Mouse (Mus musculus): ENCODE measurements around the gene Prok2. TPM values are rescaled to one million over a fixed set of nuclear protein-coding genes. Genes with fewer than 3 reads are reported as not detected.
A peak's percentile ranks its signal among the peaks of the same experiment; 100 is the strongest.

Gene Prok2
- not detected for total RNA-seq (2022)

GRCm38 (mm10) chr6:99725971-99726561, at the start of gene Prok2:
Gene Prok2 (minus strand): TSS chr6:99726392.
- no peak for DNase-seq (ENCODE audit: low spot score)

DNA sequence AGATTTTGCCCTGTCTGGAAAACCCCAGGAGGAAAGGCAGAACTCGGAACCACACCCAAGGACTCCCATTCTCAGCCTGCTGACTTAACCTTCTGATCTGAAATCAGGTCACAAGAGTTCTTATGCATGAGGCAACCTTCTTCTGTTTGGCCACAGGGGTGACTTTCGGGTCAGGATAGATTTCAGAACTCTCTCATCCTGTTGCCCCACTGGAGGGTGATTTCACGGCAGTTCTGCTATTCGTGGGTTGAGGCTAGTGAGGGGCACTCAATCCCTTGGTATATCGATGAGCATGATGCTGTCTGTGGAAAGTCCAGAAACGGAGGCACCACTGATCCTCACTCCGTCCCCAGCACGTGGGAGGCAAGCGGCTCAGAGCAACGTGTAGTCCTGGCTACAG, 48.5 kb upstream of the Prok2 start:
- DNase-seq (ENCODE audit: low spot score) = no peak

DNA sequence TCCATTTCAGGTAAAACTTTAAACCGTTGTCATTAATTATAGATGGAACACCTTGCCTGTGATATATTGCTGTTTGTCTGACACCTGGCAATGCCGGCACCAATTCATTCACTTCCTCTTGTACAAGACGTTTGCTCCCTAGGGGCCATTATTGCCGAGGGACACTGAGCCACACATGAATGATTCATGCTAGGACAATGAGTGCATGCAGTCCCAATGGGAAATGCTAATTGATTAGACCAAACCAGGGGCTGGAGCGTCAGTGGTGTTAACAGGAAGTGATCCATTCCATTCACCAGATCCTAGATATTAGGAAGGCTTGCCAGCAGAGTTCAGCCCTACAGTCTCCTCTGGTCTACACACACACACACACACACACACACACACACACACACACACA, 42.3 kb upstream of the Prok2 start:
- DNase-seq (ENCODE audit: low spot score) = no peak

DNA sequence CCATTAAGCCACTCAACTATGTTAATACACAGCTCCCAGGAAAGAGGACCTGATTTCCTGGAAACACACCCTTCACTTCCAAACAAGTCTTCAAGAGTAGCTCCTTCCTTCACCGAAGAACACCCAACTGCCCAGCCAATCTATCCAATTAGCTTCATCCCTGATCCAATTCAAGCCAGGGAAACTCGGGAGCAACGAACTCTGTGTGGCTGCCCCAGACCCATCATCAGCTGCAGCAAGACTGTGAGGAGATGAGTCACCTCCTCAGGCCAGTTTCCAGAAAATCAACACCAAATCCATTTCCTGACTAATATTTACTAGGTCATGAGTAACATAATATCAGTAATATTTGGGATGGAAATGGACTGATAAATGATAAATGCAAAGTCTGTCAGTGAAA, 38.7 kb upstream of the Prok2 start:
- DNase-seq (ENCODE audit: low spot score) = no peak

GRCm38 (mm10) chr6:99762069-99762985, 36.1 kb upstream of the Prok2 start:
- no peak for DNase-seq (ENCODE audit: low spot score)

DNA sequence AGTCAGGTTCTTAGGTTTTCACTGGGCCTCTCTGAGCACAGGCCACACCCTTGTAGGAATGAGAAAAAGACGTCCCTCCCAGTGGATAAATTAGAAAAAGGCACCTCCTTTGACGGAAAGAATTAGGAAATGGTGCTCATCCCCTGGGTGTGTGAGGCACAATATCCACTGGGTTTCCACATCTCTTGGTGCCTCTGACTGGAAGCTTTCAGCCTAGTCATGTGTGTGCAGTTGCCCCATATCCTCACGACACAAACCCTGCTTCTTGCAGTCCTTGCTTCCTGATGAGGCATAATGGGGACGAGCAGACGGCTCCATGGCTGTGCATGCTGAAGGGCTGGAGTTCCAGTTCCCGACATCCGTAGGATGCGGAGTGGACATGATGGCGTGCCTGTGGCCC, 29.9 kb upstream of the Prok2 start:
- no peak for DNase-seq (ENCODE audit: low spot score)

DNA sequence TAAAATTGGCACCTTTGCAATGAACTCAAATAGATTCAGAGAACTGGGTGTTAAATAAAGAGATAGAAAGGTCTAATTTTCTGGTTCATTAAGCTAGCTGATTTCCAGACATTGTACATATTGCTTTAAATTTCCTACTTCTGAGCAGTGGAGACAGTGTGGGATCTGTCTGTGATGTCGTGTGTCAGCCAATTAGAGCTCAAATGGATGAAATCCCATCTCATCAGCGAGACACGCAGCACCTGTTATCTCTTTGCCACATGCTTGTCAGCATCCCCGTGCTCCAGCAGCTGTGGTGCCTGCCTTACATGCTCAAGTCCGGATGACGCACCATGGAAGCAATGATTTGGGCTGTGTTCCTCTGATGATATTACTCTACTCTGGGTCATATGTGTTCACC, 25.1 kb upstream of the Prok2 start:
- DNase-seq (ENCODE audit: low spot score) = no peak

- no peak for DNase-seq (ENCODE audit: low spot score)
Observed at GRCm38 (mm10) chr6:99746275-99746674, 20.1 kb upstream of the Prok2 start.

- DNase-seq (ENCODE audit: low spot score) = no peak
Observed at GRCm38 (mm10) chr6:99742866-99743265, 16.7 kb upstream of the Prok2 start.

GRCm38 (mm10) chr6:99734666-99735065, 8.5 kb upstream of the Prok2 start:
- DNase-seq (ENCODE audit: low spot score) = peak; percentile 26

GRCm38 (mm10) chr6:99732673-99733072, 6.5 kb upstream of the Prok2 start:
- DNase-seq (ENCODE audit: low spot score) = no peak

- no peak for DNase-seq (ENCODE audit: low spot score)
Observed at GRCm38 (mm10) chr6:99731926-99732325, 5.7 kb upstream of the Prok2 start.

GRCm38 (mm10) chr6:99729853-99730252, 3.7 kb upstream of the Prok2 start:
- no peak for DNase-seq (ENCODE audit: low spot score)

DNA sequence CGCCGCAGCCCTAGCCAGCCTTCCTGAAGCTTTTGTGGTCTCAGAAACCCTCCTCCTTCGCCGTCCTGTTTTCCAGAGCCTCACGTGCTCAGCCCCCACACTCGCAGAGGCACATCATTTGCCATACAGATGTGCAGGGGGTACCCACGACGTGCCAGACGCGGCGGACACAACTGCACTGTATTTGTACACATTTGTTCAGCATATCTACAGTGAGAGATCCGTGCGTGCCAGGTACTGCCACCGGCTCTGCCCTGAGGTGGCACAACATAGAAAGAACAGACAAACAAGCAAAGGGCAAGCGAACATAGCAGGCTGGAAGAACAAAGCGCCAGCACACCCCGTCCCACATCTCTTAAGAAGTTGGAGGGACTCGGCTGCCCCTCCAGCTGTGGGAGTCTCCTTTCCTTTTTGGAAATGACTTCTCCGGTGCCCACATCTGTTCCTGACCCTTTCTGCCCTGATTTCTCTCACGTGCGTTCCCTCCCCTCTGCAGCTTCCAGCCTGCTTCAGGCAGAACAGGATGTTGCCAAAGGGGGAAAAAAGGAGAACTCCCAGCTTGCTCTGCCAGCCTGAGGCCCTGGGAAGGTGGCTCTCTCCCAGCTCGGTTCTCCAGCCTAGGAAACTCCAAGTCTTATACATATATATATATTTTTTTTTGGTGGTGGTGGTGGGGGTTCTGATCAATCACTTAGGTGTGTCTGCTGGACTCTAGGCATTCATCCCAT, 548 bp upstream of the Prok2 start:
- no peak for DNase-seq (ENCODE audit: low spot score)

GRCm38 (mm10) chr6:99722390-99722789, 3.8 kb downstream of the Prok2 start:
- DNase-seq (ENCODE audit: low spot score) = no peak

DNA sequence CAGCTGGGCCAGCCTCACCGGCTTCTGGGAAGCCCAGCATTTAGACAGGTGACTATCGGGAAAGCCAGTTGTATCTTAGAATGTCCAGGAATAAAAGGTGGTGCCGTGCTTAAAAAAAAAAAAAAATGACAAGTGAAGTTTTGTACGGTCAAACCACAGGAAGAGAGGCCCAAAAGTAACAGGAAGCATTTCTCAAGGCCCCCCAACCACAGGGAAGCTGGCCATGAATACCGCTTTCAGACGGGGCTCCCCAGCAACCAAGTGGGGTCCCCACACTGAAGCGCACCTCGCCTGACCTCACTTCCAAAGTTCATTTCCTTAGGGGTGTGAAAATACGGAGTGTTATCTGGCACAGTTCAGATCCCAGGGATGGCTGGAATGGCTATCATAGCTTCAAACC, 5.2 kb downstream of the Prok2 start:
- DNase-seq (ENCODE audit: low spot score) = no peak

DNA sequence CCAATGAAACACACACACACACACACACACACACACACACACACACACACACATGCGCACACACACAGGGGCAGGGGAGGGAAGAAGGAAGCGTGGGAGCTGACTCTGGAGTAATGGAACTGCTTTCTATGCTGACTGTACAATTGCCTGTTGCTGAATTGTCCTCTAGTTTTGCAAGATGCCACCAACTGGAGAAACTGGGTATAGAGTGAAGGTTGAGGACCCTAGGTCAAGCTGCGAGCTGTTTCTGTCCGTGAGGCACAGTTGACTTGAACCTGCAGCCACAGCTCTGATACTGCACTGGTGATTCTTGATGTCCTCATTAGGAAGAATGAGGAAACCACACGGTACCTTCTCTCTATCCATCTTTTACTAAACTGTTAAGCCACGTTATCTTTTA, 10.3 kb downstream of the Prok2 start:
- no peak for DNase-seq (ENCODE audit: low spot score)

DNA sequence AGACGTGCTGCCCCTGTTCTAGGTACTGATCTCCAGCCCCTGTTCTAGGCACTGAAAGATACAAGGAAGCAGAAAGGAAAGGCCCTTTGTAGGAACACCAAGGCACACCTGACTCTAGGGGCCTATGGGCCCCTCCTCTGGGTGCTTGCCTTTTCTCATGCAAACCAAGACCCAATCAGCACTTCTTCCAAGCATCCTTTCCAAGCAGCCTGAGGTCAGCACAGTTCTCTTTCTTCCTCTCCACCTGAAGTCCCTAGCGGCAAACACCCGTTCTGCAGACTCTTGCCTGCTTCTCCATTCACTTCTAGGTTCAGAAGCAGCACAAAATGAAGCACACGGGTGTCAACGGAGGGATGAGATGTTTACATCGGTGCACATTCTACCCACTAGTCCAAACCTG, 11.0 kb downstream of the Prok2 start:
- no peak for DNase-seq (ENCODE audit: low spot score)

GRCm38 (mm10) chr6:99713256-99713655, 12.9 kb downstream of the Prok2 start:
- no peak for DNase-seq (ENCODE audit: low spot score)

- no peak for DNase-seq (ENCODE audit: low spot score)
Observed at GRCm38 (mm10) chr6:99711576-99712101, 14.6 kb downstream of the Prok2 start.

GRCm38 (mm10) chr6:99700484-99700883, 25.7 kb downstream of the Prok2 start:
- DNase-seq (ENCODE audit: low spot score) = no peak

All from heart, adult 8-10 months (tissue).